21 mouse cellular contexts compared by ENCODE assay signal in the genomic region with DNA sequence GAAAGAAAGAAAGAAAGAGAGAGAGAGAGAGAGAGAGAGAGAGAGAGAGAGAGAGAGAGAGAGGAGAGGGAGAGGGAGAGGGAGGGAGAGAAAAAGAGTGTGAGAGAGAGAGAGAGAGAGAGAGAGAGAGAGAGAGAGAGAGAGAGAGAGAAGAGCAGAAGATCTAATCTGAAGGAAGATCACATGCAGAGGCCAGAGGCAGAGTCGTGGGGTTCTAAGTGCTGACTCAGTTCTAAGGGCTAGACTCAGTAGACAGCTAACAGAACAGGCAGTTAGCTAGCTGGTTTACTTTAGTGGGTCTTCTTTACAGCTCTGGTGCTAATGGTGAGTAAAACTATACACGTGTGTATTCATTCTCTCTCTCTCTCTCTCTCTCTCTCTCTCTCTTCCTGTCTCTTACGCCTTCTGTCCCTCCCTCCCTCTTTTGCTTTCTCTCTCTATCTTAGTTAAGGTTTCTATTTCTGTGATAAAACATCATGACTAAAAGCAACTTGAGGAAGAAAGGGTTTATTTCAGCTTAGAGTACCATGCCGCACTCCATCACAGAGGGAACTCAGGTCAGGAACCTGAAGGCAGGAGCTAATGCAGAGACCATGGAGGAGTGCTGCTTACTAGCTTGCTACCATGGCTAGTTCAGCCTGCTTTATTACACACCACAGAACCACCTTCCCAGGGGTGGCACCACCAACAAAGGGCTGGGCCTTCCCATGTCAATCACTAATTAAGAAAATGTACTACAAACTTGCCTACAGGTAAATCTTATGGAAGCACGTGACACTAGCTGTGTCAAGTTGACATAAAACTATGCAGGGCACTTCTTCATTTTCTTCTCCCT.
DNase-seq lines count a peak whose midpoint lies in the region; ATAC-seq lines count a peak whose summit lies in the region.
"Had no signal": no experiment of that assay in that cellular context is flagged by ENCODE, and none has a peak within 500 bp of the region (broad histone marks: within the 10 kb centered on the region; RNA-seq: fewer than 3 reads in every experiment).

No protein-coding gene starts in this region.

- ATAC-seq in CD4-positive, CD25-positive, alpha-beta regulatory T cell, adult 4 months: peak; percentile 53
- ATAC-seq: forebrain, embryonic 15.5 days; midbrain, embryonic 16.5 days had no signal

- DNase-seq in heart, adult 11 months: peak; percentile 86
- no peak for DNase-seq in heart, adult 18-20 months
- DNase-seq in induced T-regulatory cell, adult 2 months (ENCODE audit: low read depth): peak; percentile 56
- peak; percentile 42 for DNase-seq in naive thymus-derived CD4-positive, alpha-beta T cell, adult 2 months (ENCODE audit: low read depth)
- no peak for DNase-seq in neural tube, embryonic 10.5 days (ENCODE audit: extremely low spot score, low spot score)
- DNase-seq in retina, embryonic 14.5 days (ENCODE audit: low spot score): no peak
- DNase-seq: adrenal gland, postnatal 10 days; cerebellum, adult 11 months; cerebellum, adult 9-10 months; cerebellum, postnatal 36 days; gastrocnemius, adult 2 months; heart, postnatal 36 days; kidney, adult 11 months; kidney, postnatal 25 days; lung, adult 2 months; lung, postnatal 10 days; retina, postnatal 1 day; right cerebral cortex, postnatal 14 days had no signal

Comparison
In these comparisons a context has a peak if more than half of its experiments do, and no peak if none do; other contexts are left out.
1. DNase-seq: peak in heart, adult 11 months (single experiment), induced T-regulatory cell, adult 2 months (single experiment) and naive thymus-derived CD4-positive, alpha-beta T cell, adult 2 months (single experiment); none in heart, adult 18-20 months (0 of 2), neural tube, embryonic 10.5 days (single experiment) and retina, embryonic 14.5 days (single experiment).